ENCODE assay signal across 8 mouse cellular contexts in the genomic region with DNA sequence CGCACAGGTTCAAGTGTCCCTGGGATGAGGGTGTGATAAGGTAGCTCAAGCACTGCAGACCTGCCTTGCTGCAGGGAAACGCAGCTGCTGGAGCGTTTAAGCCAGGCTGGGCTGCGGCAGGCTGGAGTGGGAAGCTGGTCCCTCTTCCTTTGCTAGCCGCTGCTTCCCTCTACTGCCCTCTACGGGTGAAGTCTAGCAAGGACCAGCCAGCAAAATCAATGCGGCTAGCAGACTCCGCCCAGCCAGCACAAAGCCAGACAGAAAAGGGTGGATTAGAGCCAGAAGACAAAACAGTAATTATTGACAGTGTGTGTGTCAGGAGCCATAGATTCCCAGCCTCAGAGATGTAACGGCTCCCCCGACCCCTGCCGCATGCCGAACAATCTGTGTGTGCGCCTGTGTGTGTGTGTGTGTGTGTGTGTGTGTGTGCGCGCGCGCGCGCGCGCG.
DNase-seq lines count a peak whose midpoint lies in the region; ATAC-seq and TF ChIP-seq lines count a peak whose summit lies in the region.

No protein-coding gene starts in this region.

- peak; percentile 81 for DNase-seq in ES-CJ7 (ENCODE audit: low read depth, low spot score)
- DNase-seq in cerebellum, adult 11-12 months: peak; percentile 83
- peak; percentile 70 to 74 for DNase-seq in heart, postnatal 36 days
- DNase-seq in layer of hippocampus, adult 2 months (ENCODE audit: low spot score in 2 of 2): peak; percentile 82 to 83
- peak; percentile 52 for DNase-seq in lung, adult 2 months
- DNase-seq in thymus, adult 18-20 months: peak; percentile 6 to 37

- H3K4me1 ChIP-seq in forebrain, embryonic 16.5 days (replicated peaks; ENCODE audit: control insufficient read depth, insufficient read depth, low read length): 0 out of 2 replicates have a peak, but pooled peaks cover 3% of the 10 kb centered on the region
- H3K4me1 ChIP-seq in lung, adult 2 months (ENCODE audit: control insufficient read depth, insufficient read depth, low read length): peaks cover 2% of the 10 kb centered on the region
- H3K4me1 ChIP-seq in olfactory bulb, adult 2 months (ENCODE audit: control insufficient read depth, insufficient read depth, low read length): no peaks in the 10 kb centered on the region

- no peaks in the 10 kb centered on the region for H3K9me3 ChIP-seq in forebrain, embryonic 16.5 days (ENCODE audit: control insufficient read depth, low read length)

- H3K4me3 ChIP-seq in forebrain, embryonic 16.5 days (replicated peaks; ENCODE audit: low read length): peak overlapping the region; percentile 42
- H3K4me3 ChIP-seq in layer of hippocampus, adult 2 months: peak overlapping the region; percentile 54
- H3K4me3 ChIP-seq in lung, adult 2 months (replicated peaks; ENCODE audit: extremely low read depth, low read depth, low read length): peak overlapping the region; percentile 64
- H3K4me3 ChIP-seq in olfactory bulb, adult 2 months (ENCODE audit: insufficient read depth, low read depth, low read length): peak overlapping the region; percentile 54

- TF ChIP-seq POLR2A in lung, adult 2 months (IDR thresholded peaks at IDR 0.05; ENCODE audit: borderline replicate concordance, extremely low read depth, low read depth, low read length): no peak
- no peak for TF ChIP-seq POLR2A in olfactory bulb, adult 2 months (IDR thresholded peaks at IDR 0.05; ENCODE audit: insufficient read depth, low read depth, low read length)

- H3K36me3 ChIP-seq in forebrain, embryonic 16.5 days (ENCODE audit: control insufficient read depth, insufficient read depth): no peaks in the 10 kb centered on the region

- 30% methylated on average over 22 of the region's 22 CpGs for WGBS in forebrain, embryonic 16.5 days
- WGBS in lung, adult 2 months: 49% methylated on average over 22 of the region's 22 CpGs
- 22% methylated on average over 22 of the region's 22 CpGs for WGBS in olfactory bulb, adult 2 months

- peak overlapping the region; percentile 93 for H3K27ac ChIP-seq in forebrain, embryonic 16.5 days (ENCODE audit: low read length)
- peak overlapping the region; percentile 91 for H3K27ac ChIP-seq in layer of hippocampus, adult 2 months
- peak overlapping the region; percentile 83; the same call in 1 of the 2 replicates for H3K27ac ChIP-seq in olfactory bulb, adult 2 months (ENCODE audit: insufficient read depth, low read depth, low read length)

- H3K27me3 ChIP-seq in forebrain, embryonic 16.5 days (replicated peaks; ENCODE audit: control insufficient read depth, insufficient read depth, low read length): no peaks in the 10 kb centered on the region

- intact Hi-C loops in heart, postnatal 36 days (cut with DNase I): loop anchor here (5.0 to 10.0 kb wide), 2 partner anchors 169 to 331 kb away; no protein-coding TSS in a partner anchor

- ATAC-seq in forebrain, embryonic 16.5 days: peak; percentile 93

- H3K4me2 ChIP-seq in forebrain, embryonic 16.5 days (ENCODE audit: low read length): peak overlapping the region; percentile 49

- TF ChIP-seq CTCF in layer of hippocampus, adult 2 months (conservative IDR thresholded peaks at IDR 0.05): peak; percentile 84
- TF ChIP-seq CTCF in lung, adult 2 months (IDR thresholded peaks at IDR 0.05; ENCODE audit: insufficient read depth, low read length): peak; percentile 71
- peak; percentile 49; the same call in 1 of the 2 replicates for TF ChIP-seq CTCF in olfactory bulb, adult 2 months (IDR thresholded peaks at IDR 0.05; ENCODE audit: insufficient read depth, low read depth, low read length)

- peak overlapping the region; percentile 56 for H3K9ac ChIP-seq in forebrain, embryonic 16.5 days (replicated peaks; ENCODE audit: low read depth, low read length)

Comparison
In these comparisons a context has a peak if more than half of its experiments do, and no peak if none do; other contexts are left out.
1. Peak in every context shown above with its lines: DNase-seq, ATAC-seq, H3K4me3 ChIP-seq and H3K27ac ChIP-seq.
2. DNase-seq: peak in every context shown above with its lines; median percentile 83 in cerebellum, adult 11-12 months; 82 in layer of hippocampus, adult 2 months; 81 in ES-CJ7; 72 in heart, postnatal 36 days; 52 in lung, adult 2 months; 22 in thymus, adult 18-20 months.